Mouse (Mus musculus) forebrain, embryonic 15.5 days (tissue): Measurements from ENCODE around the gene Kif5c. TPM values are rescaled to one million over a fixed set of nuclear protein-coding genes. Genes with fewer than 3 reads are reported as not detected.

Experiments used
- ATAC-seq: fragments of 200-750 bp; cut with Nextera tagmentation; replicated peaks from 2 replicates; pipeline ENCODE4 v1.8.0; 2017; ENCODE audit warnings: mild to moderate bottlenecking, moderate TSS enrichment, moderate library complexity
- H3K27ac ChIP-seq: fragments of 300-500 bp; sonication (generic); replicated peaks from 2 replicates; pipeline ENCODE4 v1.5.1; 2015; ENCODE audit warnings: mild to moderate bottlenecking, inconsistent platforms
- H3K27me3 ChIP-seq: fragments of 300-500 bp; sonication (generic); 2 replicates; pipeline ENCODE4 v1.6.1; 2015; ENCODE audit warnings: inconsistent platforms
- H3K36me3 ChIP-seq: fragments of 300-500 bp; sonication (generic); 2 replicates; pipeline ENCODE4 v1.6.1; 2015; ENCODE audit warnings: mild to moderate bottlenecking, inconsistent platforms
- H3K4me1 ChIP-seq: fragments of 300-500 bp; sonication (generic); 2 replicates; pipeline ENCODE4 v1.6.1; 2015; ENCODE audit warnings: inconsistent platforms
- H3K4me2 ChIP-seq: fragments of 300-500 bp; sonication (generic); replicated peaks from 2 replicates; pipeline ENCODE4 v1.6.1; 2015; ENCODE audit warnings: mild to moderate bottlenecking, inconsistent platforms
- H3K4me3 ChIP-seq: fragments of 300-500 bp; sonication (generic); 2 replicates; pipeline ENCODE4 v1.5.1; 2015; ENCODE audit warnings: mild to moderate bottlenecking, inconsistent platforms
- H3K9ac ChIP-seq: fragments of 300-500 bp; sonication (generic); replicated peaks from 2 replicates; pipeline ENCODE4 v1.6.1; 2015; ENCODE audit warnings: mild to moderate bottlenecking, inconsistent platforms
- H3K9me3 ChIP-seq: fragments of 300-500 bp; sonication (generic); 2 replicates; pipeline ENCODE4 v1.6.1; 2016; ENCODE audit warnings: inconsistent platforms
- whole genome bisulfite sequencing: fragments of 180-500 bp; shearing (Covaris S2); methylation state at CpG from one replicate; pipeline ENCODE4 v1.1.7; 2015; ENCODE audit warnings: mixed read lengths; 5-methylcytosine and 5-hydroxymethylcytosine counted together
- polyA plus RNA-seq: library from polyadenylated mRNA; unstranded; fragments of >200 nt; fragmentation: Nextera tagmentation; extraction: Ambion mirVana; gene quantifications from 2 replicates; pipeline ENCODE4 v1.2.1, GENCODE M21; 2015

Gene Kif5c
- polyA plus RNA-seq, 1 experiment from 2014 or later: 171 TPM

- Histone ChIP-seq H3K4me2 (no peak overlapping the region), H3K9ac (no peak overlapping the region), H3K27ac (peak overlapping the region; percentile 17; the same call in 1 of the 2 replicates), H3K4me3 (no peak overlapping the region), H3K4me1 (no peaks in the 10 kb centered on the region), H3K36me3 (peaks cover 30% of the 10 kb centered on the region), H3K9me3 (no peaks in the 10 kb centered on the region), H3K27me3 (no peaks in the 10 kb centered on the region)
- no peak for ATAC-seq
- 61% methylated on average over 7 of the region's 7 CpGs for WGBS
Observed at GRCm38 (mm10) chr2:49712336-49712887, 93.3 kb downstream of the Kif5c start.

- Histone ChIP-seq H3K27me3 (no peaks in the 10 kb centered on the region), H3K27ac (no peak overlapping the region), H3K4me3 (no peak overlapping the region), H3K4me2 (no peak overlapping the region), H3K4me1 (peaks cover 36% of the 10 kb centered on the region), H3K9ac (no peak overlapping the region), H3K36me3 (peaks cover 16% of the 10 kb centered on the region; the same call in 1 of the 2 replicates), H3K9me3 (no peaks in the 10 kb centered on the region)
- WGBS: 93% methylated on average over 7 of the region's 7 CpGs
- no peak for ATAC-seq
Observed at GRCm38 (mm10) chr2:49716490-49716889, 97.4 kb downstream of the Kif5c start.

- no peak overlapping the region for H3K9ac ChIP-seq
- H3K9me3 ChIP-seq: no peaks in the 10 kb centered on the region
- WGBS: 88% methylated on average over 18 of the region's 18 CpGs
- no peaks in the 10 kb centered on the region for H3K27me3 ChIP-seq
- peaks cover 47% of the 10 kb centered on the region for H3K4me1 ChIP-seq
- no peak overlapping the region for H3K4me2 ChIP-seq
- peak overlapping the region; percentile 89 for H3K27ac ChIP-seq
- H3K36me3 ChIP-seq: peaks cover 12% of the 10 kb centered on the region; the same call in 1 of the 2 replicates
- H3K4me3 ChIP-seq: no peak overlapping the region
- no peak for ATAC-seq
Observed at GRCm38 (mm10) chr2:49717437-49718116, 98.5 kb downstream of the Kif5c start.

- 5% methylated on average over 3 of the region's 3 CpGs for WGBS
- Histone ChIP-seq H3K4me1 (peaks cover 56% of the 10 kb centered on the region), H3K4me2 (no peak overlapping the region), H3K36me3 (peaks cover 17% of the 10 kb centered on the region), H3K9ac (no peak overlapping the region), H3K27ac (peak overlapping the region; percentile 89), H3K4me3 (no peak overlapping the region), H3K27me3 (no peaks in the 10 kb centered on the region), H3K9me3 (no peaks in the 10 kb centered on the region)
- peak; percentile 47 for ATAC-seq
Observed at GRCm38 (mm10) chr2:49718492-49718891, 99.4 kb downstream of the Kif5c start.

- WGBS: 4% methylated on average over 8 of the region's 8 CpGs
- no peak overlapping the region for H3K9ac ChIP-seq
Observed at GRCm38 (mm10) chr2:49718935-49719850, 100.1 kb downstream of the Kif5c start.

GRCm38 (mm10) chr2:49719854-49720253 lies 100.8 kb downstream of the Kif5c start:
- Histone ChIP-seq H3K4me2 (peak overlapping the region; percentile 5; the same call in 1 of the 2 replicates), H3K9me3 (no peaks in the 10 kb centered on the region), H3K36me3 (peaks cover 23% of the 10 kb centered on the region), H3K4me1 (peaks cover 56% of the 10 kb centered on the region), H3K9ac (no peak overlapping the region), H3K4me3 (no peak overlapping the region), H3K27me3 (no peaks in the 10 kb centered on the region), H3K27ac (peak overlapping the region; percentile 86)
- 2% methylated on average over 6 of the region's 6 CpGs for WGBS
- ATAC-seq: peak; percentile 47

More at GRCm38 (mm10) chr2:49718935-49719850, 100.1 kb downstream of the Kif5c start:
- Histone ChIP-seq H3K36me3 (peaks cover 24% of the 10 kb centered on the region), H3K27me3 (no peaks in the 10 kb centered on the region), H3K27ac (peak overlapping the region; percentile 89), H3K4me1 (peaks cover 56% of the 10 kb centered on the region), H3K4me3 (no peak overlapping the region), H3K9me3 (no peaks in the 10 kb centered on the region), H3K4me2 (no peak overlapping the region)
- ATAC-seq: peak; percentile 51

- WGBS: 21% methylated on average over 9 of the region's 9 CpGs
- H3K36me3 ChIP-seq: peaks cover 26% of the 10 kb centered on the region
- H3K9me3 ChIP-seq: no peaks in the 10 kb centered on the region
- H3K4me1 ChIP-seq: peaks cover 56% of the 10 kb centered on the region
- no peak for ATAC-seq
- no peak overlapping the region for H3K4me3 ChIP-seq
- H3K4me2 ChIP-seq: peak overlapping the region; percentile 5; the same call in 1 of the 2 replicates
- H3K27me3 ChIP-seq: no peaks in the 10 kb centered on the region
- H3K27ac ChIP-seq: peak overlapping the region; percentile 86
- peak overlapping the region; percentile 25; the same call in 1 of the 2 replicates for H3K9ac ChIP-seq
Observed at GRCm38 (mm10) chr2:49720343-49720742, 101.2 kb downstream of the Kif5c start.

GRCm38 (mm10) chr2:49722331-49722730 lies 103.2 kb downstream of the Kif5c start:
- Histone ChIP-seq H3K9me3 (no peaks in the 10 kb centered on the region), H3K4me1 (peaks cover 71% of the 10 kb centered on the region), H3K9ac (0 out of 2 replicates have a peak overlapping the region, but pooled peaks have one; percentile 3), H3K4me2 (no peak overlapping the region), H3K36me3 (peaks cover 20% of the 10 kb centered on the region), H3K27ac (peak overlapping the region; percentile 27), H3K27me3 (no peaks in the 10 kb centered on the region), H3K4me3 (no peak overlapping the region)
- 5% methylated on average over 9 of the region's 9 CpGs for WGBS
- ATAC-seq: no peak

GRCm38 (mm10) chr2:49722983-49723382 lies 103.9 kb downstream of the Kif5c start:
- no peak for ATAC-seq
- no peak overlapping the region for H3K9ac ChIP-seq
- 69% methylated on average over 13 of the region's 13 CpGs for WGBS
- H3K9me3 ChIP-seq: no peaks in the 10 kb centered on the region
- H3K27me3 ChIP-seq: no peaks in the 10 kb centered on the region
- no peak overlapping the region for H3K4me3 ChIP-seq
- peaks cover 20% of the 10 kb centered on the region for H3K36me3 ChIP-seq
- H3K4me2 ChIP-seq: no peak overlapping the region
- peak overlapping the region; percentile 27; the same call in 1 of the 2 replicates for H3K27ac ChIP-seq
- peaks cover 73% of the 10 kb centered on the region for H3K4me1 ChIP-seq

GRCm38 (mm10) chr2:49726672-49727071 lies 107.6 kb downstream of the Kif5c start:
- no peak overlapping the region for H3K4me2 ChIP-seq
- H3K9me3 ChIP-seq: no peaks in the 10 kb centered on the region
- no peak overlapping the region for H3K4me3 ChIP-seq
- no peaks in the 10 kb centered on the region for H3K27me3 ChIP-seq
- peaks cover 37% of the 10 kb centered on the region for H3K4me1 ChIP-seq
- peaks cover 43% of the 10 kb centered on the region for H3K36me3 ChIP-seq
- ATAC-seq: peak; percentile 44; the same call in 1 of the 2 replicates
- 64% methylated on average over 11 of the region's 11 CpGs for WGBS
- H3K9ac ChIP-seq: no peak overlapping the region
- H3K27ac ChIP-seq: peak overlapping the region; percentile 55

- H3K9me3 ChIP-seq: no peaks in the 10 kb centered on the region
- H3K36me3 ChIP-seq: peaks cover 44% of the 10 kb centered on the region
- 7% methylated on average over 7 of the region's 7 CpGs for WGBS
- peaks cover 32% of the 10 kb centered on the region for H3K4me1 ChIP-seq
- peak overlapping the region; percentile 55 for H3K27ac ChIP-seq
- H3K4me3 ChIP-seq: no peak overlapping the region
- no peaks in the 10 kb centered on the region for H3K27me3 ChIP-seq
- peak; percentile 87 for ATAC-seq
- H3K4me2 ChIP-seq: no peak overlapping the region
- no peak overlapping the region for H3K9ac ChIP-seq
Observed at GRCm38 (mm10) chr2:49727199-49727598, 108.1 kb downstream of the Kif5c start.
